Mouse (Mus musculus) lung, adult 2 months (tissue): ENCODE measurements around the gene Tmem203.

ENCODE experiments used
- CTCF ChIP-seq: fragments of 200-500 bp; IDR thresholded peaks from 2 replicates; pipeline ENCODE4 v1.5.1; 2011; ENCODE audit warnings: mild to moderate bottlenecking, low read length, control low read depth; ENCODE audit not compliant: insufficient read depth
- POLR2A ChIP-seq: fragments of 200-500 bp; IDR thresholded peaks from 2 replicates; pipeline ENCODE4 v1.6.1; 2011; ENCODE audit warnings: low read depth, mild to moderate bottlenecking, control low read depth, low read length, borderline replicate concordance; ENCODE audit errors: extremely low read depth

- TF ChIP-seq POLR2A (no peak), CTCF (no peak)
These were observed 24.2 kb upstream of the Tmem203 start for GRCm38 (mm10) chr2:25231038-25231437.
